In genomic region chr8:84659936-84660818, GRCm38 (mm10) we compare ENCODE assay signal across 8 mouse cellular contexts. TPM values are rescaled to one million over a fixed set of nuclear protein-coding genes. Genes with fewer than 3 reads are reported as not detected.
A peak's percentile ranks its signal among the peaks of the same experiment; 100 is the strongest.
DNase-seq lines count a peak whose midpoint lies in the region; ATAC-seq lines count a peak whose summit lies in the region.

No protein-coding gene starts in this region.

- 3% methylated on average over 33 of the region's 33 CpGs for whole genome bisulfite sequencing in heart, embryonic 14.5 days

- H3K4me3 ChIP-seq in heart, embryonic 14.5 days (ENCODE audit: control insufficient read depth in 1 of 2, insufficient read depth in 1 of 2, low read depth in 1 of 2, low read length in 2 of 2): peak overlapping the region; percentile 69 to 83

- ATAC-seq in heart, embryonic 14.5 days (ENCODE audit: insufficient number of reproducible peaks, insufficient read depth, low FRiP score, low read depth): no peak
- peak; percentile 8; the same call in 1 of the 2 replicates for ATAC-seq in megakaryocyte progenitor cell, adult 5-6 weeks (replicated peaks; ENCODE audit: poor library complexity)

- no peaks in the 10 kb centered on the region for H3K9me3 ChIP-seq in heart, embryonic 14.5 days (ENCODE audit: control insufficient read depth, low read length)

- H3K36me3 ChIP-seq in heart, embryonic 14.5 days (ENCODE audit: control insufficient read depth, insufficient read depth, low read length): no peaks in the 10 kb centered on the region

- peak; percentile 68 to 85 for DNase-seq in adrenal gland, adult (ENCODE audit: inconsistent age in 2 of 2, low spot score in 1 of 2)
- no peak for DNase-seq in adrenal gland, postnatal 4 days (ENCODE audit: low spot score in 2 of 2)
- DNase-seq in embryo, embryonic 9.5 days (ENCODE audit: extremely low spot score): peak; percentile 89
- peak; percentile 81 for DNase-seq in kidney, postnatal 10 days
- DNase-seq in spleen, postnatal 10 days (ENCODE audit: low spot score in 2 of 2): peak; percentile 49 to 65
- no peak for DNase-seq in left cerebral cortex, adult 11 months (ENCODE audit: low spot score)

- H3K27ac ChIP-seq in heart, embryonic 14.5 days (replicated peaks in 1 of 2; ENCODE audit: control insufficient read depth in 1 of 2, insufficient read depth in 1 of 2, low read depth in 2 of 2, low read length in 2 of 2): peak overlapping the region; percentile 89 to 94

- peaks cover 28 to 54% of the 10 kb centered on the region in 2 experiments for H3K4me1 ChIP-seq in heart, embryonic 14.5 days (ENCODE audit: control insufficient read depth in 2 of 2, insufficient read depth in 2 of 2, low read length in 2 of 2)

- peak overlapping the region; percentile 95 for H3K9ac ChIP-seq in heart, embryonic 14.5 days (ENCODE audit: low read length)

- H3K4me2 ChIP-seq in heart, embryonic 14.5 days (ENCODE audit: low read length): peak overlapping the region; percentile 68

- H3K27me3 ChIP-seq in heart, embryonic 14.5 days (ENCODE audit: control insufficient read depth, insufficient read depth, low read length): no peaks in the 10 kb centered on the region

RNA-seq across cellular contexts. Expression of gene Ier2, which starts 2.5 kb away (rescaled TPM):
- 10 to 100 TPM; 35.1 to 35.3 TPM for total RNA-seq in adrenal gland, postnatal 4 days (2021)
- polyA plus RNA-seq in heart, embryonic 14.5 days (2014; fragmentation: Nextera tagmentation; extraction: Ambion mirVana): 36.4 and 43.8 TPM in 2 replicates
- 43.5 and 61.9 TPM in 2 replicates for total RNA-seq in megakaryocyte progenitor cell, adult 5-6 weeks (2015)
- 34.4 and 49.8 TPM in 2 replicates for total RNA-seq in megakaryocyte progenitor cell, adult 5-6 weeks (2017)

RNA-seq across cellular contexts. Expression of gene Trmt1, which starts 25.9 kb away (rescaled TPM):
- 100 to 1,000 TPM; 122 to 124 TPM for total RNA-seq in adrenal gland, postnatal 4 days (2021)
- polyA plus RNA-seq in heart, embryonic 14.5 days (2014; fragmentation: Nextera tagmentation; extraction: Ambion mirVana): 46.1 and 50.0 TPM in 2 replicates
- 56.0 and 64.4 TPM in 2 replicates for total RNA-seq in megakaryocyte progenitor cell, adult 5-6 weeks (2015)
- 82.2 and 84.4 TPM in 2 replicates for total RNA-seq in megakaryocyte progenitor cell, adult 5-6 weeks (2017)

RNA-seq across cellular contexts. Expression of gene Nacc1, which starts 27.5 kb away (rescaled TPM):
- total RNA-seq in adrenal gland, postnatal 4 days (2021): 10 to 100 TPM; 88.9 to 89.0 TPM
- polyA plus RNA-seq in heart, embryonic 14.5 days (2014; fragmentation: Nextera tagmentation; extraction: Ambion mirVana): 15.1 and 17.4 TPM in 2 replicates
- 71.6 and 77.1 TPM in 2 replicates for total RNA-seq in megakaryocyte progenitor cell, adult 5-6 weeks (2015)
- total RNA-seq in megakaryocyte progenitor cell, adult 5-6 weeks (2017): 50.9 and 53.5 TPM in 2 replicates

RNA-seq across cellular contexts. Expression of gene Lyl1, which starts 41.1 kb away (rescaled TPM):
- total RNA-seq in adrenal gland, postnatal 4 days (2021): 1 to 10 TPM; 6.5 to 7.2 TPM
- 12.1 and 13.7 TPM in 2 replicates for polyA plus RNA-seq in heart, embryonic 14.5 days (2014; fragmentation: Nextera tagmentation; extraction: Ambion mirVana)
- total RNA-seq in megakaryocyte progenitor cell, adult 5-6 weeks (2015): 56.3 and 72.0 TPM in 2 replicates
- 58.0 and 65.6 TPM in 2 replicates for total RNA-seq in megakaryocyte progenitor cell, adult 5-6 weeks (2017)

Comparison
In these comparisons a context has a peak if more than half of its experiments do, and no peak if none do; other contexts are left out.
1. DNase-seq: peak in adrenal gland, adult (2 of 2), embryo, embryonic 9.5 days (single experiment), kidney, postnatal 10 days (single experiment) and spleen, postnatal 10 days (2 of 2); none in adrenal gland, postnatal 4 days (0 of 2) and left cerebral cortex, adult 11 months (single experiment).